Mouse (Mus musculus) kidney, embryonic 14.5 days (tissue): Measurements from ENCODE around the gene Scube1. TPM values are rescaled to one million over a fixed set of nuclear protein-coding genes. Genes with fewer than 3 reads are reported as not detected.

Experiments used
- ATAC-seq: fragments of 200-750 bp; cut with Nextera tagmentation; 2 replicates; pipeline ENCODE4 v1.8.0; 2017; ENCODE audit warnings: moderate number of reproducible peaks, mild to moderate bottlenecking, moderate TSS enrichment, moderate library complexity; ENCODE audit not compliant: low FRiP score, low TSS enrichment
- H3K27ac ChIP-seq: fragments of 300-500 bp; sonication (generic); 2 replicates; pipeline ENCODE4 v1.5.1; 2014; ENCODE audit warnings: low read depth, mild to moderate bottlenecking, low read length, moderate library complexity, mixed read lengths
- H3K27me3 ChIP-seq: fragments of 300-500 bp; sonication (generic); 2 replicates; pipeline ENCODE4 v1.6.1; 2014; ENCODE audit warnings: mild to moderate bottlenecking, low read length; ENCODE audit not compliant: control insufficient read depth, insufficient read depth
- H3K36me3 ChIP-seq: fragments of 300-500 bp; sonication (generic); 2 replicates; pipeline ENCODE4 v1.6.1; 2014; ENCODE audit warnings: low read length, mixed read lengths; ENCODE audit not compliant: control insufficient read depth, insufficient read depth
- H3K4me1 ChIP-seq: fragments of 300-500 bp; sonication (generic); 2 replicates; pipeline ENCODE4 v1.6.1; 2014; ENCODE audit warnings: low read length, mixed read lengths; ENCODE audit not compliant: control insufficient read depth, insufficient read depth
- H3K4me2 ChIP-seq: fragments of 300-500 bp; sonication (generic); replicated peaks from 2 replicates; pipeline ENCODE4 v1.6.1; 2014; ENCODE audit warnings: low read depth, mild to moderate bottlenecking, low read length
- H3K4me3 ChIP-seq: fragments of 300-500 bp; sonication (generic); 2 replicates; pipeline ENCODE4 v1.5.1; 2014; ENCODE audit warnings: mild to moderate bottlenecking, low read length
- H3K9ac ChIP-seq: fragments of 300-500 bp; sonication (generic); 2 replicates; pipeline ENCODE4 v1.6.1; 2014; ENCODE audit warnings: low read depth, mild to moderate bottlenecking, low read length, moderate library complexity
- H3K9me3 ChIP-seq: fragments of 300-500 bp; sonication (generic); 2 replicates; pipeline ENCODE4 v1.6.1; 2016; ENCODE audit warnings: low read length; ENCODE audit not compliant: control insufficient read depth
- WGBS: fragments of 180-500 bp; shearing (Covaris S2); extraction: QIAGEN DNeasy Blood & Tissue Kit; methylation state at CpG from one replicate; pipeline ENCODE4 v1.1.7; 2014; 5-methylcytosine and 5-hydroxymethylcytosine counted together
- polyA plus RNA-seq: library from polyadenylated mRNA; unstranded; fragments of >200 nt; fragmentation: Nextera tagmentation; extraction: Ambion mirVana; gene quantifications from 2 replicates; pipeline ENCODE4 v1.2.1, GENCODE M21; 2014

Gene Scube1
- polyA plus RNA-seq, result 4.7 and 7.4 TPM in 2 replicates

- no peaks in the 10 kb centered on the region for H3K36me3 ChIP-seq
Observed at GRCm38 (mm10) chr15:83724886-83725269, at the start of gene Scube1. TSS of gene Scube1 (minus strand) at chr15:83725021.

GRCm38 (mm10) chr15:83772953-83773352 lies 48.1 kb upstream of the Scube1 start:
- Histone ChIP-seq H3K4me3 (no peak overlapping the region), H3K27me3 (peaks cover 2% of the 10 kb centered on the region), H3K9ac (no peak overlapping the region), H3K4me2 (no peak overlapping the region), H3K36me3 (no peaks in the 10 kb centered on the region), H3K4me1 (no peaks in the 10 kb centered on the region), H3K27ac (no peak overlapping the region), H3K9me3 (no peaks in the 10 kb centered on the region)
- ATAC-seq, result no peak
- 89% methylated on average over 4 of the region's 4 CpGs for WGBS

More at GRCm38 (mm10) chr15:83724886-83725269, at the start of gene Scube1:
- H3K4me3 ChIP-seq, result peak within 1 kb of the TSS; percentile 64
- peaks cover 39% of the 10 kb centered on the region for H3K27me3 ChIP-seq
- no peak within 1 kb of the TSS for H3K27ac ChIP-seq
- ATAC-seq, result peak; percentile 93
- WGBS, result under 1% methylated on average over 47 of the region's 51 CpGs
- no peaks in the 10 kb centered on the region for H3K9me3 ChIP-seq
- H3K9ac ChIP-seq, result peak within 1 kb of the TSS; percentile 59
- H3K4me1 ChIP-seq, result peaks cover 15% of the 10 kb centered on the region; the same call in 1 of the 2 replicates
- peak within 1 kb of the TSS; percentile 94 for H3K4me2 ChIP-seq

- no peaks in the 10 kb centered on the region for H3K36me3 ChIP-seq
- H3K27me3 ChIP-seq, result no peaks in the 10 kb centered on the region; the same call in 1 of the 2 replicates
- no peak overlapping the region for H3K4me2 ChIP-seq
- no peak overlapping the region for H3K27ac ChIP-seq
- no peak overlapping the region for H3K9ac ChIP-seq
- no peak for ATAC-seq
- no peaks in the 10 kb centered on the region for H3K9me3 ChIP-seq
- no peaks in the 10 kb centered on the region for H3K4me1 ChIP-seq
- no peak overlapping the region for H3K4me3 ChIP-seq
- 69% methylated on average over 5 of the region's 5 CpGs for WGBS
Observed at GRCm38 (mm10) chr15:83772460-83772859, 47.6 kb upstream of the Scube1 start.

- Histone ChIP-seq H3K9ac (no peak overlapping the region), H3K4me2 (no peak overlapping the region)
- WGBS, result 72% methylated on average over 8 of the region's 8 CpGs
Observed at GRCm38 (mm10) chr15:83771346-83772053, 46.7 kb upstream of the Scube1 start.

GRCm38 (mm10) chr15:83765388-83766029 lies 40.7 kb upstream of the Scube1 start:
- ATAC-seq, result no peak

More at GRCm38 (mm10) chr15:83771346-83772053, 46.7 kb upstream of the Scube1 start:
- Histone ChIP-seq H3K36me3 (no peaks in the 10 kb centered on the region), H3K27me3 (no peaks in the 10 kb centered on the region), H3K9me3 (no peaks in the 10 kb centered on the region), H3K4me1 (no peaks in the 10 kb centered on the region), H3K27ac (no peak overlapping the region), H3K4me3 (no peak overlapping the region)
- ATAC-seq, result no peak

GRCm38 (mm10) chr15:83761512-83761911 lies 36.7 kb upstream of the Scube1 start:
- no peak for ATAC-seq
- H3K9ac ChIP-seq, result no peak overlapping the region
- 95% methylated on average over 13 of the region's 13 CpGs for WGBS
- no peak overlapping the region for H3K4me3 ChIP-seq
- no peaks in the 10 kb centered on the region for H3K9me3 ChIP-seq
- H3K36me3 ChIP-seq, result no peaks in the 10 kb centered on the region
- H3K4me2 ChIP-seq, result no peak overlapping the region
- H3K27ac ChIP-seq, result no peak overlapping the region
- H3K27me3 ChIP-seq, result no peaks in the 10 kb centered on the region
- no peaks in the 10 kb centered on the region for H3K4me1 ChIP-seq

More at GRCm38 (mm10) chr15:83765388-83766029, 40.7 kb upstream of the Scube1 start:
- Histone ChIP-seq H3K4me2 (no peak overlapping the region), H3K9me3 (no peaks in the 10 kb centered on the region), H3K4me3 (no peak overlapping the region), H3K27ac (no peak overlapping the region), H3K36me3 (no peaks in the 10 kb centered on the region), H3K27me3 (no peaks in the 10 kb centered on the region), H3K4me1 (no peaks in the 10 kb centered on the region), H3K9ac (no peak overlapping the region)
- WGBS, result 28% methylated on average over 6 of the region's 6 CpGs

- Histone ChIP-seq H3K4me1 (no peaks in the 10 kb centered on the region), H3K27me3 (no peaks in the 10 kb centered on the region), H3K36me3 (no peaks in the 10 kb centered on the region), H3K9me3 (no peaks in the 10 kb centered on the region), H3K4me2 (no peak overlapping the region), H3K4me3 (no peak overlapping the region), H3K9ac (no peak overlapping the region), H3K27ac (no peak overlapping the region)
- 8% methylated on average over 10 of the region's 10 CpGs for WGBS
- no peak for ATAC-seq
Observed at GRCm38 (mm10) chr15:83760683-83761082, 35.9 kb upstream of the Scube1 start.

GRCm38 (mm10) chr15:83758958-83759357 lies 34.1 kb upstream of the Scube1 start:
- Histone ChIP-seq H3K9ac (no peak overlapping the region), H3K4me2 (no peak overlapping the region), H3K27ac (no peak overlapping the region), H3K36me3 (no peaks in the 10 kb centered on the region), H3K4me1 (no peaks in the 10 kb centered on the region), H3K9me3 (0 out of 2 replicates have a peak, but pooled peaks cover 3% of the 10 kb centered on the region), H3K4me3 (no peak overlapping the region), H3K27me3 (no peaks in the 10 kb centered on the region)
- ATAC-seq, result no peak
- 14% methylated on average over 4 of the region's 4 CpGs for WGBS

GRCm38 (mm10) chr15:83756742-83757141 lies 31.9 kb upstream of the Scube1 start:
- H3K9me3 ChIP-seq, result 0 out of 2 replicates have a peak, but pooled peaks cover 3% of the 10 kb centered on the region
- H3K27me3 ChIP-seq, result no peaks in the 10 kb centered on the region
- no peak for ATAC-seq
- no peak overlapping the region for H3K9ac ChIP-seq
- no peak overlapping the region for H3K4me2 ChIP-seq
- no peak overlapping the region for H3K27ac ChIP-seq
- no peak overlapping the region for H3K4me3 ChIP-seq
- H3K36me3 ChIP-seq, result no peaks in the 10 kb centered on the region
- WGBS, result 24% methylated on average over 9 of the region's 9 CpGs
- no peaks in the 10 kb centered on the region for H3K4me1 ChIP-seq
